Mouse (Mus musculus) C3H10T1/2 (cell line): ENCODE data around the gene Clnk. TPM values are rescaled to one million over a fixed set of nuclear protein-coding genes. Genes with fewer than 3 reads are reported as not detected.

Source experiments
- polyA plus RNA-seq, 2 experiments: library from polyadenylated mRNA; unstranded; fragments of >200 nt; fragmentation: generic; extraction: Trizol; gene quantifications; one replicate each; pipeline ENCODE4 v1.2.1; 2012; ENCODE audit warnings: missing spikeins in 2 of 2

The Clnk gene
- polyA plus RNA-seq = not detected

DNA sequence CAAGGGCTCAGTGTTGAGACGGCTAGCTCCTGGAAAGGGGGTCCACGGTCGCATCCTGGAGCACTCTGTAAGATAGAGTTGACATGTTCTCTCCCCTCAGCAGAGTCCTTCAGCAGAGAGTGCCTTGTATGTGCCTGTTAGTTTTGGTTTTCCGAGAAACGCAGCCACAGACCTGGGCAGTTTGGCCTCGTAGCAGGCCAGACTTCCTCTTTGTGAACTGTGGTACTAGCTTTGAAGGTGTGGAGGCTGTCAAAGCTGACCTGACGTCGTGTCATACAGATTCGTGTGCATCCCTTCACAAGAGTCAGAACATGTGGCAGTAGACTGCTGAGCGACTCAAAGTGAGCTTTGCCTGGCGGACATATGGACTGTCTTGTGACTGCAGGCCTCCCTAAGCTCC, at the start of gene Clnk:
Gene Clnk (minus strand): TSS at position 191 of the 400 bp plus-strand sequence.

DNA sequence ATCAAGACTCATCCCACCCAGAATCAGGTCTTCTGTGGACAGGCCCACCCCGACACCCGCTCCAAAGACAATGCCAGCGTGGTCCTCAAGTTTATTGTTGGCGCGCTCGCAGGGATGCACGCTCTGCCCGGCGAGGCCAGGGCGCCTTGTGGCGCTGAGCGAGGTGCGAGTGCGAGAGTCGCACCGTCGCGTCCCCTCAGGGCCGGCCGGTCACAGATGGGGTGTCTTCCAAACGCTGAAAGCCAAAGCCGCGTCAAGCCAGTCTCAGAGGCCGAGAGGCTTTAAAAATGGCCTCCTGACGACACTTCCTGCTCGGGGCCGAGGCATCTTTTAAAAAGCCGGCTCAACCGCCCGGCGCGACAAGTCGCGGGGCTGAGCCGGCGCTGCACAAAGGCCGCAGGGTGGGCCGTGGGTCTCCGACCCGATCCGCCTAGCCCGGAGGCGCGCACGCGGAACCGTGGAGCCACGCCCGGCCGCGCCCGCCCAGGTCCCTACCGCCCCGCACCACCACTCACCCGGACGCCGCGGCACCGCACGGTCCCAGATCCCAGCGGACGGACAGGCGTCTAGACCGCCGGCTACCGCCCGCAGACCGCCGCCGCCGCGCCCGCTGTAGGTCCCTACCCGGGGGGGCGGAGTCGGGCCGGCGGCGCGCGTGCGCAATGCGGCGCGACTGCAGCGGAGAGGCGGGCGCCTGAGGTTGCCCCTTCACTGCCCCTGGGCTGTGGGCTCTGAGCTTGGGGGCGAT, 192.3 kb downstream of the Clnk start, which contains the start of gene Zfp518b:
Gene Zfp518b (minus strand): TSS at position 663 of the 748 bp plus-strand sequence.

Other genes with a start within 250 kb of the Clnk start
- gene Zfp518b, start 192.0 kb downstream of the Clnk start, polyA plus RNA-seq = 1 to 10 TPM in 1 of 2 experiments, under 1 TPM in 1; 0.14 to 2.1 TPM